Mouse (Mus musculus) activated CD4-positive, CD25-positive, alpha-beta regulatory T cell, adult 4 months (primary cell): ENCODE measurements around the gene Serinc3. TPM values are rescaled to one million over a fixed set of nuclear protein-coding genes. Genes with fewer than 3 reads are reported as not detected.
A peak's percentile ranks its signal among the peaks of the same experiment; 100 is the strongest.
"Not testable (repeated sequence)": the region's sequence is repeated elsewhere in the genome, so short reads cannot be mapped to it uniquely, and the experiment has no call there.

ENCODE experiments used
- ATAC-seq: one replicate; pipeline ENCODE4 v1.8.0; 2017
- polyA plus RNA-seq, 2 experiments: library from polyadenylated mRNA; unstranded; fragments of 100-300 nt; shearing (Covaris generic); gene quantifications; one replicate each; pipeline ENCODE4 v1.2.1; 2017

Serinc3 gene
- 100 to 1,000 TPM; 149 to 159 TPM for polyA plus RNA-seq

- ATAC-seq = peak; percentile 86
These were observed at the start of gene Serinc3 for GRCm38 (mm10) chr2:163644575-163645385. TSS of gene Serinc3 (minus strand) at chr2:163645131.

DNA sequence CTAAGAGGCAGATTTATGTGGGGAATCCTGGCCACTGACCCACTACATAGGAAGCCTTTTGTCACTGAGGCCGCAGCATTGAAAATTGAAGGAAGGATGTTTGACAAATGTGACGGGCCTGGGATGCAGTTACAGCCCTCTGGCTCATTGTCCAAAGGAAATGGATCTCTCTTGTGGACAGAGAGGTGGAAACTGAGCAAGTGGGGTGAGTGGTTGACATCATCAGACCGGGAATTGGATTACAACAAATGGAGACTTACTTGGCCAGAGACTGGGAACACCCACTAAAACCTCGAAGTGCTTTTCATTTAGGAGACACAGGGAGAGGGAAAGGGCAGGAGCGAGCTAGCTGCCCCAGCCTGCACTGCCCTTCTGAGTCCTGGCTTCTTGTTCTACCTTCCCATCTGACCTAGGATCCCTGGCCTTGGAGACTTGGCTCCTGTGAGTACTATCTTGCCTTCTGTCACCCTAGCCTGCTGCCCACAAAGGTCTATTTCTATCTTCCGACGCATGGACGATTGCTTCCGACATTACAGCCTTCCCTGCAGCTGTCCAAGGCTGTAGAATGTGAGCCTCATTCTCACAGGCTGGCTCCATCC, 48.9 kb upstream of the Serinc3 start:
- ATAC-seq = no peak

DNA sequence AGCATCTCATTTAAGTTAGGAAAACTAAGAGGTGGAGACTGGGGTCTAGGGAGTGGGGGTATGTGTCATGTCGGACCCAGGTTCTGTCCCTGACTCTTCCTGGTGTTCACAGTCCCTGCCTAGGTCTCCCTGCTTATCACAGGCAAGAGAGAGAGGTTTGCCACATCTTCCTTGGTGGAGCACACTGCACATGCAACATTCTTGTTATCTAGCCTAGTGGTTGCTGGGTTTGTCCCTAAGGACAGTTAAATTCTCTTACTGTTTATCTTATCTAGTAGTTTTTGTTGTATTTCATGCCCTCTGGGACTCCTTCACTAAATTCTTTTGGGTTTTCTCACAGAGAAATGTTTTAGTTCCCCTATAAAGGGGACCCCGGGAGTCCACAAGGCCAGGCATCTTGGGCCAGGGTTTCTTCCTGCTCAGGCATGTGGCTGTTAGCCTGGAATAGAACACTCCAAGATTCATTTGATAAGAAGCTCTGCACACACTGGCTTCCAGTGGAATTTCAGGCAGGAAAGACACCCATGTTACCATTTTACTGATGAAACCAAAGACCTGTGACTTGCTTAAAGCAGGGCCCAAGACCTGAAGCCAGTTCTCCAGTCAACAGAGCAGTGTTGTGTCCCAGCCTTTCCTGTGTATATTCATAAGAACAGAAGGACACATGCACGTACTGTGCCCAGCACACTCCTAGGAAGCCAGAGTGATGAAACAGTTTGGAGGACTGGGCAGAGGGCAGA, 48.1 kb upstream of the Serinc3 start:
- ATAC-seq = no peak

- no peak for ATAC-seq
These were observed 47.1 kb upstream of the Serinc3 start for GRCm38 (mm10) chr2:163691846-163692605.

- ATAC-seq = no peak
These were observed 45.7 kb upstream of the Serinc3 start for GRCm38 (mm10) chr2:163690409-163691304.

DNA sequence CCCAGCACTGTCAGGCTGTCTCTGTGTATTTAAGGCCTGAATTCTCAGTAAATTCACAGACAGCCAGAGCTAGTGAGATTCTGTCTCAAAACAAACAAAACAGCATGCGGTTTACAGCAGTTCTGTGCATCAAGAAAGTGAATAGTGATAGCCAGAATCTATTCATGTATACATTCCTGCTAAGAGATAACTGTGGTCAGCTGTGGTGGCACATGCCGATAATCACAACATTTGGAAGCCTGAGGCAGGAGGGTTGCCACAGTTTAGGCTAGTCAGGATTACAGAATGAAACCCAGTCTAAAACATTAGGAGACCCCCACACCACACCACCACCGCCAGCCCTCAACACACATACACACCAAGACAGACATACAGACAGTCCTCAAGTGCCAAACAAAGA, 44.8 kb upstream of the Serinc3 start:
- ATAC-seq = no peak

GRCm38 (mm10) chr2:163688377-163688776, 43.4 kb upstream of the Serinc3 start:
- not testable (repeated sequence) for ATAC-seq

- ATAC-seq = no peak
These were observed 42.0 kb upstream of the Serinc3 start for GRCm38 (mm10) chr2:163686886-163687285.

DNA sequence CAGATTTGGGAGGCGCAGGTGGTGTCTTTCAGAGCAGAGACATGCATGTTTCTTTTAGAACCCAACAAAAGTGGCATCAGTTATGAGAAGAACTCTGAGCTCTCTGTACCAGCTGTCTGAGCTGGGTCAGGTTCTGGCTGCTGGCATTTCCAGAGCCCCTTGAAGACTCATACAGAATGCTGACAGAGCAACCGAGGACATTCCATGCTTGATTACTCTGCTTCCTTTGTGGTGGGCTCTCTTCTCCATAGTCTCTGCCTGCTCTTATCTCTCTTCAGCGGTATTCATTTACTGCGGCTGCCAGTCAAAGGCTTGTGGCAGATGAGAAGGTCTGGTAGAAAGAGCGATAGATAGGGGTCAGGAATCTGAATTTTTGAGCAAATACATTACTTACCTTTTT, 41.3 kb upstream of the Serinc3 start:
- no peak for ATAC-seq

DNA sequence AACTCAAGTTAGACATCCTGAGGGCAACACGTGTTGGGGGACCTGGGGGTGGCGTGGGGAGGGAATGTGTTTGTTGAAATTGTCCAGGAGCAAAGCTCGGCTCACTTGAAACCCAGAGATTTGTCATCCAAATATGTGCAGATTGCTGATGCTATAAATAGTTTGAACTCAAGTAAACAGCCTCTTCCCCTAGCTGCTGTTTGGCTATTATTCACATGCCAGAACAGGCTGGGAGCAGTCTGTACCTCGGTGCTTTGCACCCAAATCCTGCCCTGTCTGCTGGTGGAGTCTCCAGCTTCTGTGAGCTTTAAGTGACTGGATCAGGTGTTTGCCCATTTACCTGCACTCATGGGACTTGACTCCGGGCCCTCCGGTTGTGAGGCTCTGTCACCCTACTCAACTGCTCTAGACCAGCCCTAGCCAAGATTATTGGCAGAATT, 40.9 kb upstream of the Serinc3 start:
- ATAC-seq = no peak

GRCm38 (mm10) chr2:163685287-163685686, 40.4 kb upstream of the Serinc3 start:
- ATAC-seq = no peak

GRCm38 (mm10) chr2:163682344-163682743, 37.4 kb upstream of the Serinc3 start:
- ATAC-seq = no peak

GRCm38 (mm10) chr2:163676745-163677144, 31.8 kb upstream of the Serinc3 start:
- no peak for ATAC-seq

- ATAC-seq = no peak
These were observed 31.4 kb upstream of the Serinc3 start for GRCm38 (mm10) chr2:163676321-163676720.

- ATAC-seq = no peak
These were observed 30.7 kb upstream of the Serinc3 start for GRCm38 (mm10) chr2:163675662-163676061.

GRCm38 (mm10) chr2:163675144-163675619, 30.3 kb upstream of the Serinc3 start:
- no peak for ATAC-seq

GRCm38 (mm10) chr2:163674397-163674796, 29.5 kb upstream of the Serinc3 start:
- no peak for ATAC-seq

DNA sequence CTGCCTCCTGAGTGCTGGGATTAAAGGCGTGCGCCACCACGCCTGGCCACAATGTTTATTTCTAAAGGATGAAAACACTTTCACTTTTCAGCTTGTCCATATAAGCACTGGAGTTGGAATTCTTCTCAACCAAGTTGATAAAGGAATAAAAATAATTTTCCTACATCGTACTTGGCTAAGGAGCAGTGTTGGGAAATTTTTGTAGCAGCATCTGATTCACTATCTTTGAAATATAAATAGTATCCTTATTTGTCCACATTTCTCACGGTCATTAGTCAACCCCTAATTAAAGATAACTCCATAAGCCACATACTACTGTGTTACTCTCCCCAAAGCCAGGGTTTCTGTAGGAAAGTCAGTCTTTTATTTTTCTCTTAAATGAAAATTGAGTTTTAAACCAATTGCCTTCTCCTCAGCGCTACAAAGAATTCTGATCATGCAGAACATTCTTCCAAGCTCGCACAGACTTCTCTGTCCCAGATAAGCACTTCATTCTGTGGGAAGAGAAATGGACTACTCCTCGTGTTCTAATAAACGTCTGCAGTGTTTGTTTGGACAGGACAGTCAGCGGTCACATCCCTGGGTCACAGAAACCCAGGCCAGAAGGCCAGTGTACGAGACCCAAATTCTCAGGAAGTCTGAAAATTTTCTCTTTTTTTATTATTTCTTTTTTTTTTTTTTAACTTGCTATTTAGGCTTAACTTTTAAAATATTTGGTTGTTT, 26.1 kb upstream of the Serinc3 start:
- ATAC-seq = no peak

GRCm38 (mm10) chr2:163667045-163667444, 22.1 kb upstream of the Serinc3 start:
- no peak for ATAC-seq

DNA sequence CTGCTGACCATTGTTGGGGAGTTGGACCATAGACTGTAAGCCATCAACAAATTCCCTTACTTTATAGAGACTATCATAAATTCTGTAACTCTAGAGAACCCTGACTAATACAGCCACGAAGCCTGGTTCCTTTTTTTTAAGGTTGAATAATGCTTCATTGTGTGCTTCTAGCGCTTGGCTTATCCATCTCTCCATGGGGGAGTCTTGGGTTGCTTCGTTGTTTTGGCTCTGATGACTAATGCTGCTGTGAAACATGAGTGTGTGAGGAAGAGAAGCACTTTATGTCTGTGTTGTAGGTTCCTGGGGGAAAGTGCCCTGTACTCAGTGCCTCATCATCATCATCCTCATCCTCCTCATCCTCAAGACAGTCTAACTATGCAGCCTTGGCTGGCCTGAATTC, 19.0 kb upstream of the Serinc3 start:
- ATAC-seq = no peak
